Mouse (Mus musculus) kidney, embryonic 14.5 days (tissue): ENCODE results near the gene Ahnak2. TPM values are rescaled to one million over a fixed set of nuclear protein-coding genes. Genes with fewer than 3 reads are reported as not detected.

ENCODE experiments used
- ATAC-seq: fragments of 200-750 bp; cut with Nextera tagmentation; 2 replicates; pipeline ENCODE4 v1.8.0; 2017; ENCODE audit warnings: moderate number of reproducible peaks, mild to moderate bottlenecking, moderate TSS enrichment, moderate library complexity; ENCODE audit not compliant: low FRiP score, low TSS enrichment
- H3K27ac ChIP-seq: fragments of 300-500 bp; sonication (generic); 2 replicates; pipeline ENCODE4 v1.5.1; 2014; ENCODE audit warnings: low read depth, mild to moderate bottlenecking, low read length, moderate library complexity, mixed read lengths
- H3K27me3 ChIP-seq: fragments of 300-500 bp; sonication (generic); 2 replicates; pipeline ENCODE4 v1.6.1; 2014; ENCODE audit warnings: mild to moderate bottlenecking, low read length; ENCODE audit not compliant: control insufficient read depth, insufficient read depth
- H3K36me3 ChIP-seq: fragments of 300-500 bp; sonication (generic); 2 replicates; pipeline ENCODE4 v1.6.1; 2014; ENCODE audit warnings: low read length, mixed read lengths; ENCODE audit not compliant: control insufficient read depth, insufficient read depth
- H3K4me1 ChIP-seq: fragments of 300-500 bp; sonication (generic); 2 replicates; pipeline ENCODE4 v1.6.1; 2014; ENCODE audit warnings: low read length, mixed read lengths; ENCODE audit not compliant: control insufficient read depth, insufficient read depth
- H3K4me2 ChIP-seq: fragments of 300-500 bp; sonication (generic); replicated peaks from 2 replicates; pipeline ENCODE4 v1.6.1; 2014; ENCODE audit warnings: low read depth, mild to moderate bottlenecking, low read length
- H3K4me3 ChIP-seq: fragments of 300-500 bp; sonication (generic); 2 replicates; pipeline ENCODE4 v1.5.1; 2014; ENCODE audit warnings: mild to moderate bottlenecking, low read length
- H3K9ac ChIP-seq: fragments of 300-500 bp; sonication (generic); 2 replicates; pipeline ENCODE4 v1.6.1; 2014; ENCODE audit warnings: low read depth, mild to moderate bottlenecking, low read length, moderate library complexity
- H3K9me3 ChIP-seq: fragments of 300-500 bp; sonication (generic); 2 replicates; pipeline ENCODE4 v1.6.1; 2016; ENCODE audit warnings: low read length; ENCODE audit not compliant: control insufficient read depth
- WGBS: fragments of 180-500 bp; shearing (Covaris S2); extraction: QIAGEN DNeasy Blood & Tissue Kit; methylation state at CpG from one replicate; pipeline ENCODE4 v1.1.7; 2014; 5-methylcytosine and 5-hydroxymethylcytosine counted together
- polyA plus RNA-seq: library from polyadenylated mRNA; unstranded; fragments of >200 nt; fragmentation: Nextera tagmentation; extraction: Ambion mirVana; gene quantifications from 2 replicates; pipeline ENCODE4 v1.2.1, GENCODE M21; 2014

The Ahnak2 gene
- polyA plus RNA-seq, 1 experiment from 2014 or later, result 0.53 TPM

DNA sequence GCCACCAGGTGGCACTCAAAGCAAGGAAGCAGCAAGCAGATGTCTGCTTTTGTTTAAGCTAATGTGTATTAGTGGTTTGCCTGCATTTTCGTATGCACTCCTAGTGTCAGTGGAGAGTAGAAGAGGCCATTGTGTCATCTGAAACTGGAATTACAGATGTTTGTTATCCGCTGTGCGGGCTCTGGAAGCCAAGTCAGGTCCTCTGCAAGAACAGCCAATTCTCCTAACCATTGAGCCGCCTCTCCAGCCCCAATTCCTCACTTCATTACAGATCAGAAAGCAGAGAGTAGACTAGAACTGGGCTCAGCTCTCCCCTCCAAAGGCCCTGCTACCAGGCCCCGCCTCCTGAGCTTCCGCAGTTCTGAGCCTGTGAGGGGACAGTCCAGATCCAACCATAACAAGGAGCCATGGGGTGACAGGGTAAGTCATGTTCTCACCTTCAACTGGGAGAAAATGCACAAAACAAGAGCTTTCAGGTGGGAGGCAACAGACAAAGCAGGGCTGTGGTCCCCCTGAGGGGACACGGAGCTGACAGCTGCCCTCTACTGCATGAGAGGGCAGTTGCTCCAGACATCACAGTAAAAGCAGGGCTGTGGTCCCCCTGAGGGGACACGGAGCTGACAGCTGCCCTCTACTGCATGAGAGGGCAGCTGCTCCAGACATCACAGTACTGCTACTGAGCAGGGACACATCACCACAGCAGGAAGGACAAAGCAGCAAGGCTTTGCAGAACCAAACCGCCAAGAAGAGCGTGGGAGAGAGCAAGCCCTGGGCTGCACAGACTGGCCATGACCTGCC lies 55.5 kb downstream of the Ahnak2 start:
- Histone ChIP-seq H3K4me2 (no peak overlapping the region), H3K27ac (peak overlapping the region; percentile 26; the same call in 1 of the 2 replicates), H3K36me3 (peaks cover 22% of the 10 kb centered on the region), H3K27me3 (no peaks in the 10 kb centered on the region), H3K9me3 (no peaks in the 10 kb centered on the region), H3K4me1 (0 out of 2 replicates have a peak, but pooled peaks cover 5% of the 10 kb centered on the region), H3K4me3 (no peak overlapping the region), H3K9ac (no peak overlapping the region)
- ATAC-seq, result peak; percentile 50
- WGBS, result 26% methylated on average over 10 of the region's 10 CpGs

DNA sequence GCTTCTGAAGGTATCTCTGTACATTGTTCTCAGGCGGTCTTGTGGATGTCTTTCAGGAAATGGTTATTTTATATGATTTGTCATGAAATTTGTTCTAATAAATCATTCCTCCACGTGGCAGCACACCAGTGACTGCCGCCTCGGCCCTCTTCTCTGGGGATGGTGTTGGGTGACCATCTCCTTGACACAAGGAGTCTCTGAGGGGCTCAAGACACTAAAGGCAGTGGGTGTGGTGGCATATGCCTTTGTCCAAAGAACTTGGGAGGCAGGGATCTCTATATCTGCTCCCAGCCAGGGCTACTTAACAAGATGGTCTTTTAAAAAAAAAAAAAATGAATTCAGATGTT lies 56.0 kb downstream of the Ahnak2 start:
- 71% methylated on average over 4 of the region's 4 CpGs for WGBS
- H3K36me3 ChIP-seq, result peaks cover 22% of the 10 kb centered on the region
- H3K9me3 ChIP-seq, result no peaks in the 10 kb centered on the region
- 0 out of 2 replicates have a peak, but pooled peaks cover 5% of the 10 kb centered on the region for H3K4me1 ChIP-seq
- ATAC-seq, result peak; percentile 11
- H3K4me2 ChIP-seq, result no peak overlapping the region
- no peak overlapping the region for H3K27ac ChIP-seq
- no peaks in the 10 kb centered on the region for H3K27me3 ChIP-seq
- H3K4me3 ChIP-seq, result no peak overlapping the region
- no peak overlapping the region for H3K9ac ChIP-seq

DNA sequence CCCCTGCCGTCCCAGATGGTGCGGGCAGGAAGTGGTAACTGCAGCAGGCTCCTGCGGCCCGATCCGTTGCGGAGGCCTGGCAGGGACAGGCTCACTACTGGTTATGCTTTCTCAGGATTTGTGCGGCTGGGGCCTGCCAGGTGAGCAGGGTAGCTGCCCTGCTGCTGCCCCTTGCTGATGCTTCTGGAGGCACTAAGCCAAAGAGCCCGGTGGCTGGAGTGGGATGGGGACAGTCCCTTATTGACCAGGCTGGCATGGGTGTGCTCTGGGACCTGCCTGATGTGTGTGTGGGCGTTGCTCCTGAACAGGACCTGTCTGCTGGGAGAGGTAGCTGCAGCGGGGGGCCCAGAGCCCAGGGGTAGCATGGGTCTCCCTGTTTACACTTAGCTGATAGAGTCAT lies 56.7 kb downstream of the Ahnak2 start:
- 0 out of 2 replicates have a peak, but pooled peaks cover 5% of the 10 kb centered on the region for H3K4me1 ChIP-seq
- H3K27ac ChIP-seq, result no peak overlapping the region
- no peak overlapping the region for H3K4me2 ChIP-seq
- no peaks in the 10 kb centered on the region for H3K9me3 ChIP-seq
- 91% methylated on average over 10 of the region's 10 CpGs for WGBS
- no peaks in the 10 kb centered on the region for H3K27me3 ChIP-seq
- peaks cover 25% of the 10 kb centered on the region for H3K36me3 ChIP-seq
- ATAC-seq, result no peak
- no peak overlapping the region for H3K4me3 ChIP-seq
- H3K9ac ChIP-seq, result no peak overlapping the region

DNA sequence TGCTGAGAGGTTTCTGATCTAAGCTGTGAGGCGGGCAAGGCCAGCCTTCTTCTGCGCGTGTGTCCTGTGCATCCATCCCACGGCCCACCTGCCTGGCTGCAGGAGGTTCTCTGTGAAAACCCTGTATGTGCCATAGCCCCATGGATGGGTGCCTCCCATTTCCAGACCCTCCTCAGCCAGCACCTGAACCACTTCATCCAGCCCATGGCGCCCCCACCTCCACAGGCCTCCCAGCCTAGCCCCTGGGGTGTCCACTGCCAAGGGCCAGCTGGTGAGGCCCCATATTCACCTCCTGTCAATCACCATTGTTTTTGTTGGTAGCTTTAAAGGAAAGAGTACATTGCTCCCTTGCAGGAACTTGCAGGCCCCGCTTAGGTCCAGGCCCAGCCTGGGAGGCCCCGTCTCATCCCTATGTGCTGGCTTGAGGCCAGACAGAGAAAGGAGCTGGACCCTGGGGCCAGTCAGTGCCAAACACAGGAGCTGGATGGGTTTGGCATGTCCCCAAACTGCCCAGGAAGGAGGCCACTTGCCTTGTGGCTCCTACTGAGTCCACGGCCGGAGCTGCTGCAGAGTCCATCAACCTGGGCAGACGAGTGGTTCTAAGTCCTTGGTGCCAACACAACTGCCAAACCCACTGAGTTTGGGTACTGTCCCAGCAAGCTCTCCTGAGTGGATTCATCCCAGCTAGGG lies 57.4 kb downstream of the Ahnak2 start:
- no peak for ATAC-seq
- 86% methylated on average over 10 of the region's 10 CpGs for WGBS
- 0 out of 2 replicates have a peak, but pooled peaks cover 5% of the 10 kb centered on the region for H3K4me1 ChIP-seq
- H3K9ac ChIP-seq, result peak overlapping the region; percentile 23; the same call in 1 of the 2 replicates
- no peak overlapping the region for H3K4me2 ChIP-seq
- H3K36me3 ChIP-seq, result peaks cover 31% of the 10 kb centered on the region
- no peak overlapping the region for H3K27ac ChIP-seq
- no peaks in the 10 kb centered on the region for H3K9me3 ChIP-seq
- no peak overlapping the region for H3K4me3 ChIP-seq
- no peaks in the 10 kb centered on the region for H3K27me3 ChIP-seq

DNA sequence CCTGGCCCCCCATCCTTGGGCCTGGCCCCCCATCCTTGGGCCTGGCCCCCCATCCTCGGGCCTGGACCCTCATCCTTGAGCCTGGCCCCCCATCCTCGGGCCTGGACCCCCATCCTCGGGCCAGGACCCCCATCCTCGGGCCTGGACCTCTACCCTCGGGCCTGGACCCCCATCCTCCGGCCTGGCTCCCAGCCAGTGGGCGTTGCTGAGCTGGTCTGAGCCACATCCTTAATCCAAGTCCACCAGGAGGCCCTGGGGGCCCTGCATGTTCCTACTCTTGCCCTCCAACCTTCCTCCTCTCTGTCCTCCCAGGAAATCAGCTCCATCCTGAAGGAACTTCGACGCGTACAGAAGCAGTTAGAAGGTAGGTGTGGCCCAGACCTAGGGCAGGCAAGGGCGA lies 58.2 kb downstream of the Ahnak2 start:
- H3K36me3 ChIP-seq, result peaks cover 39% of the 10 kb centered on the region
- H3K9me3 ChIP-seq, result no peaks in the 10 kb centered on the region
- H3K4me2 ChIP-seq, result no peak overlapping the region
- 0 out of 2 replicates have a peak overlapping the region, but pooled peaks have one; percentile 12 for H3K9ac ChIP-seq
- 0 out of 2 replicates have a peak, but pooled peaks cover 5% of the 10 kb centered on the region for H3K4me1 ChIP-seq
- H3K4me3 ChIP-seq, result no peak overlapping the region
- H3K27ac ChIP-seq, result no peak overlapping the region
- no peak for ATAC-seq
- H3K27me3 ChIP-seq, result no peaks in the 10 kb centered on the region
- 89% methylated on average over 10 of the region's 11 CpGs for WGBS

DNA sequence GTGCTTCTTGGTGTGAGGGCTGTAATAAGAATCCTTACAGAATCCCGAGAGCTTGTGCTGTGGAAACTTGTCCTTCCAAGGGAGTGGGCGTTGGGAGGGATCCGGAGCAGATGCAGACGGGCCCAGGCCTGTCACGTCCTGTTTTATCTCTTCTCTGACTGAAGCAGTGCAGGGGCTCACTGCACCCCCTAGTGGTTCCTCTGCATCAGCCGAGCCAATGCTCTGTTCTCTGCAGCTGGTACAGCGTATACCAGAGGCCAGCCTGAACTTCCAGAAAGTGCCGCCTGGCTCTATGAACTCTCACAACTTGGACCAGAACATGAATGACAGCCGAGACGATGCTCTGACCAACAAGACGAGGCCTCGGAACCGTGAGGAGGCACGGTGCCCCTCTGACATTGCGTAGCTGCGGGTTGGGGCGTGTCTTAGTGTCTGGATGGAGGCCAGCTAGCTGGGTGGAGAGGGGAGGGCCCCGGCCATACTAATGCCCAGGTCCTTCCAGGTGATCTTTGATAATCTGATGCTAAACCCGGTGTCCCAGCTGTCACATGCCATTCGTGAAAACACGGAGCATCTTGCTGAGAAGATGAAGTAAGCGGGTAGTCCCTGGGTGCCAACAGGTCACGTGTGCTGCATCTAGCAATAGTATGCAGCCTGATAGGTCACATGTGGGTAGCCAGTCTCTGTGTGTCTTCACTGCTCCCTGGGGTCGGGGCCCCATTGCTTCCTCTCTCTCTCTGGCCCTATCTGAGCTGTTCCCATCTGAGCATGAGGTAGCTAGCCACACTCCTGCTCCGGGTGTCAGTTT lies 59.1 kb downstream of the Ahnak2 start:
- Histone ChIP-seq H3K4me3 (no peak overlapping the region), H3K27me3 (no peaks in the 10 kb centered on the region), H3K27ac (no peak overlapping the region), H3K4me1 (0 out of 2 replicates have a peak, but pooled peaks cover 5% of the 10 kb centered on the region), H3K9me3 (no peaks in the 10 kb centered on the region), H3K4me2 (no peak overlapping the region), H3K36me3 (peaks cover 46% of the 10 kb centered on the region), H3K9ac (peak overlapping the region; percentile 31)
- 62% methylated on average over 25 of the region's 25 CpGs for WGBS
- peak; percentile 79 for ATAC-seq

DNA sequence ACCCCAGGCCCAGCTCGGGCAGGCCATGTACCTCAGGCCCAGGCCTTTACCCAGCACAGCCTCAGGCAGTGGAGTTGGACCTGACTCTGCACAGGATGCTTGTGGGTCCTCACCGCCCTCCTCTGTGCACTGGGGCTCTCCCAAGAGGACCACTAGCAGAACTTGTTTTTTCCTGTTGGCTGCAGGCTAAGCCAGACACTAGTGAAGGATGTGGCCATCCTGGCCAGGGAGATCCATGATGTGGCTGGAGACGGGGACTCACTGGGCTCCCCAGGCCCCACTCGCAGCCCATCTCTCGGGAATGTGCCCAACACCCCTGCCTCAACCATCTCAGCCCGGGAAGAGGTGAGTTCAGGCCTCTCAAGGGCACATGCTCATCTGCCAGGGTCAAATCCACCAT lies 59.7 kb downstream of the Ahnak2 start:
- 69% methylated on average over 6 of the region's 6 CpGs for WGBS
- Histone ChIP-seq H3K9ac (peak overlapping the region; percentile 31; the same call in 1 of the 2 replicates), H3K4me2 (no peak overlapping the region), H3K4me1 (0 out of 2 replicates have a peak, but pooled peaks cover 5% of the 10 kb centered on the region), H3K27me3 (no peaks in the 10 kb centered on the region), H3K4me3 (no peak overlapping the region), H3K27ac (peak overlapping the region; percentile 37; the same call in 1 of the 2 replicates), H3K9me3 (no peaks in the 10 kb centered on the region), H3K36me3 (peaks cover 50% of the 10 kb centered on the region)
- ATAC-seq, result no peak

DNA sequence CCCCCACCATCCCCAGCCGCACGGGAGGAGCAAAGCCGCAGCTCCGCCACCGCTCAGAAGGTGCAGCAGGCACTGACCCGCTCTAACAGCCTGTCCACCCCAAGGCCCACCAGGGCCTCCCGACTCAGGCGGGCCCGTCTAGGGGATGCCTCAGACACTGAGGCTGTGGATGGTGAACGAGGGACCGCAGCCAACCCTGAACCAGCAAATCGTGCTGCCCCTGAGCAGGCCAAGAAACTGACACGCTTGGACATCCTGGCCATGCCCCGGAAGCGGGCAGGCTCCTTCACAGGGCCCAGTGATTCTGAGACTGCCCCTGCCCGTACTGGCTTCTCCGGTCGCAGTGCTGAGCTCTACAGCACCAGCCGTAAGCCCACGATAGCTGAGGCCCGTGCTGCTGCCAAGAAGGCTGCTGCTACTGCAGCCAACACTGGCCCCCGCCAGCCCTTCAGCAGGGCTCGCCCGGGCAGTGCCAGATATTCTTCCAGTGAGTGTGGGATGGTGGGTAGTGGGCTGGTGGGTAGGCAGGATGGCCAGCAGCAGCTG lies 63.4 kb downstream of the Ahnak2 start:
- 94% methylated on average over 24 of the region's 24 CpGs for WGBS
- H3K9ac ChIP-seq, result no peak overlapping the region
- H3K36me3 ChIP-seq, result peaks cover 64% of the 10 kb centered on the region
- no peak overlapping the region for H3K4me3 ChIP-seq
- no peak overlapping the region for H3K27ac ChIP-seq
- no peak overlapping the region for H3K4me2 ChIP-seq
- no peaks in the 10 kb centered on the region for H3K9me3 ChIP-seq
- H3K4me1 ChIP-seq, result no peaks in the 10 kb centered on the region
- no peaks in the 10 kb centered on the region for H3K27me3 ChIP-seq
- no peak for ATAC-seq
